Mouse (Mus musculus): ENCODE results near the gene Mdh1b. TPM values are rescaled to one million over a fixed set of nuclear protein-coding genes. Genes with fewer than 3 reads are reported as not detected.

Gene Mdh1b
- total and polyA plus RNA-seq, 3 experiments, result 0.13 to 0.49 (median 0.46) TPM

GRCm38 (mm10) chr1:63763212-63763694 is 33.1 kb upstream of the Mdh1b start:
- dilution Hi-C loops (cut with MboI; ENCODE audit: extremely low pct_ligation_motif_present, extremely low pct_unique_long_range_greater_than_20kb, low sequenced_read_pairs) (no loop called here), in situ Hi-C loops (cut with MboI; ENCODE audit: low pct_ligation_motif_present, low pct_unique_long_range_greater_than_20kb, low sequenced_read_pairs) (loop anchor here (10.0 kb wide), 1 partner anchor 682 kb away; no protein-coding TSS in a partner anchor)
- Histone ChIP-seq H3K9ac (ENCODE audit: insufficient read depth, low read depth) (no peak overlapping the region), H3K4me1 (ENCODE audit: control insufficient read depth in 1 of 2, insufficient read depth in 2 of 2) (peaks cover 4 to 13% of the 10 kb centered on the region in 2 experiments; a peak in 3 of 4 replicates), H3K27me3 (replicated peaks) (no peaks in the 10 kb centered on the region), H3K9me3 (replicated peaks; ENCODE audit: low read length) (no peaks in the 10 kb centered on the region), H3K27ac (ENCODE audit: insufficient read depth, low read depth) (no peak overlapping the region), H3K79me2 (replicated peaks; ENCODE audit: control insufficient read depth, extremely low read depth, insufficient read depth, poor library complexity, severe bottlenecking) (no peaks in the 10 kb centered on the region), H3K4me2 (ENCODE audit: insufficient read depth, low read depth, poor library complexity, severe bottlenecking) (peak overlapping the region; percentile 44; the same call in 1 of the 2 replicates), H3K36me3 (replicated peaks in 1 of 2; ENCODE audit: control insufficient read depth in 1 of 2, insufficient read depth in 1 of 2, low read length in 1 of 2) (no peaks in the 10 kb centered on the region), H3K4me3 (replicated peaks in 1 of 3; ENCODE audit: low read depth in 2 of 3, low read length in 2 of 3, poor library complexity in 1 of 3) (no peak overlapping the region)
- TF ChIP-seq ZC3H11A (IDR thresholded peaks at IDR 0.05; ENCODE audit: low read depth, low read length) (0 out of 2 replicates have a peak, but pooled peaks have one; percentile 13), CHD2 (IDR thresholded peaks at IDR 0.05; ENCODE audit: low read length) (no peak), IRF4 (IDR thresholded peaks at IDR 0.05; ENCODE audit: low read depth, low read length) (no peak; the same call in 1 of the 2 replicates), USF2 (conservative IDR thresholded peaks at IDR 0.05; ENCODE audit: low read depth, low read length) (no peak), MYC (IDR thresholded peaks at IDR 0.05; ENCODE audit: low read depth, low read length) (no peak), SMC3 (IDR thresholded peaks at IDR 0.05; ENCODE audit: low read depth, low read length) (peak; percentile 55), ZNF384 (IDR thresholded peaks at IDR 0.05; ENCODE audit: low read depth, low read length) (no peak), ZMIZ1 (IDR thresholded peaks at IDR 0.05; ENCODE audit: low read depth, low read length) (no peak), TCF12 (IDR thresholded peaks at IDR 0.05; ENCODE audit: low read depth, low read length) (no peak), ETS1 (conservative IDR thresholded peaks at IDR 0.05; ENCODE audit: low read depth, low read length) (no peak), ELF1 (IDR thresholded peaks at IDR 0.05; ENCODE audit: low read depth, low read length) (no peak; the same call in 1 of the 2 replicates), EP300 (IDR thresholded peaks at IDR 0.05; ENCODE audit: low read length) (no peak), RAD21 (IDR thresholded peaks at IDR 0.05; ENCODE audit: low read depth, low read length) (peak; percentile 73), MAX (IDR thresholded peaks at IDR 0.05; ENCODE audit: low read length) (no peak), NRF1 (IDR thresholded peaks at IDR 0.05; ENCODE audit: low read depth, low read length) (no peak), TBP (conservative IDR thresholded peaks at IDR 0.05; ENCODE audit: low read depth, low read length) (no peak), MXI1 (IDR thresholded peaks at IDR 0.05; ENCODE audit: low read depth, low read length) (no peak), POLR2AphosphoS2 (IDR thresholded peaks at IDR 0.05; ENCODE audit: low read depth, low read length) (no peak), UBTF (IDR thresholded peaks at IDR 0.05; ENCODE audit: low read depth, low read length) (no peak), SIN3A (IDR thresholded peaks at IDR 0.05; ENCODE audit: low read length) (no peak), MAFK (IDR thresholded peaks at IDR 0.05; ENCODE audit: insufficient replicate concordance, low read length) (no peak), BHLHE40 (IDR thresholded peaks at IDR 0.05; ENCODE audit: low read depth, low read length) (no peak), CTCF (conservative IDR thresholded peaks at IDR 0.05 in 1 of 2, IDR thresholded peaks at IDR 0.05 in 1 of 2; ENCODE audit: low read depth in 2 of 2, low read length in 2 of 2) (peak; percentile 11 to 69; a peak in 2 of 4 replicates), KAT2A (IDR thresholded peaks at IDR 0.05; ENCODE audit: insufficient replicate concordance, low read length) (no peak), JUND (conservative IDR thresholded peaks at IDR 0.05; ENCODE audit: low read depth, low read length) (no peak)
- peak; percentile 37 for DNase-seq (ENCODE audit: extremely low read depth)
